Mouse (Mus musculus) left cerebral cortex, postnatal 10 days (tissue): Measurements from ENCODE around the gene Plch2. TPM values are rescaled to one million over a fixed set of nuclear protein-coding genes. Genes with fewer than 3 reads are reported as not detected.
A peak's percentile ranks its signal among the peaks of the same experiment; 100 is the strongest.

ENCODE experiments used
- DNase-seq, 2 experiments: peaks; one replicate each; pipeline ENCODE4 v3.0.0; 2021 to 2022; ENCODE audit warnings: low spot score in 2 of 2, mixed read lengths in 1 of 2; ENCODE audit errors: extremely low spot score in 1 of 2
- intact Hi-C: fragments of 180-260 bp; cut with DNase I; formaldehyde crosslinking; loops from one replicate; pipeline ENCODE4 v1.15.1; 2025
- total RNA-seq, 2 experiments: library from RNA; stranded (reverse); gene quantifications; 2 replicates each; pipeline ENCODE4 v1.2.3; 2021

Plch2 gene
- total RNA-seq, 2 experiments from 2014 or later: 33.3 to 41.2 TPM

DNA sequence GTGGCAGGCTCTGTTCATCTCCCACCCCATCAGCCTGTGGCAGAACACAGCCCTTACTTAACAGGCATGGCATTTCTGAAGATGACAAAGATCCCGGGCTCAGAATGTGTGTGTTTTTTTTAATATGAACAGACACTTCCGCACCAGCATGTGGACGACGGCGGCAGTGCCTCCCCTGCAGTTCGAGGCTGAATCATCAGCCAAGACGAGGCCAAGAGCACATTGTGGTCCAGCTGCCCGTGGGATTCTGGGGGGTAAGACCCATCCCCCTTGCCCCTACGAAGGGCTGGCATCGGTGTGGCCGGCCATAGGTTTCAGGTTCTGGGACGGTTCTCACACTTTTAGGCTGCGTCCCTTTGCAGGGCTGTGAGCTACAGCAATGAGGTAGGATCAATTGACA, 21.8 kb downstream of the Plch2 start:
- intact Hi-C loops: no loop called here
- no peak for DNase-seq

- no peak for DNase-seq
- intact Hi-C loops: no loop called here
These were observed 22.4 kb downstream of the Plch2 start for GRCm38 (mm10) chr4:155034202-155034601.

GRCm38 (mm10) chr4:155033115-155033514, 23.5 kb downstream of the Plch2 start:
- no peak for DNase-seq
- intact Hi-C loops: no loop called here

- intact Hi-C loops: no loop called here
- DNase-seq: no peak
These were observed 32.2 kb downstream of the Plch2 start for GRCm38 (mm10) chr4:155024170-155025010.

- no peak for DNase-seq
- intact Hi-C loops: no loop called here
These were observed 34.2 kb downstream of the Plch2 start for GRCm38 (mm10) chr4:155022228-155022855.

DNA sequence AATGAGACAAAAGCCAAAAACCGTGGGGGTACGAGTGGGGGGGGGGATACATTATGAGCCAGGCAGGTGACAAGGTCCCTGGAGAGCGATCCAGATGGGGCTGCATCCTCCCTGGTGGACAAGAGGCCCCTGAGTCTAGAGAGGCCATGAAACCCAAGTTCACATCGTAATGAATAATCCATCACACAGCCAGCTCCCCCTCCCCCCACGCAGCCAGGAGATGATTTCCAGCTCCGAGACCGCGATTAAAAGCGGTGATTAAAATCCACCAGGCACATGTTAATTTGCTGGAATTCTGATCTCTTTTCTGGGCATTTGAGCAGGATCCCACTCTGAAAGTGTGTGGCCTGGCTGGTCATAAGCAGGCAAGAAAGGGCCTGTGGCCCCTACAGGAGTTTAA, 35.8 kb downstream of the Plch2 start:
- intact Hi-C loops: no loop called here
- no peak for DNase-seq

DNA sequence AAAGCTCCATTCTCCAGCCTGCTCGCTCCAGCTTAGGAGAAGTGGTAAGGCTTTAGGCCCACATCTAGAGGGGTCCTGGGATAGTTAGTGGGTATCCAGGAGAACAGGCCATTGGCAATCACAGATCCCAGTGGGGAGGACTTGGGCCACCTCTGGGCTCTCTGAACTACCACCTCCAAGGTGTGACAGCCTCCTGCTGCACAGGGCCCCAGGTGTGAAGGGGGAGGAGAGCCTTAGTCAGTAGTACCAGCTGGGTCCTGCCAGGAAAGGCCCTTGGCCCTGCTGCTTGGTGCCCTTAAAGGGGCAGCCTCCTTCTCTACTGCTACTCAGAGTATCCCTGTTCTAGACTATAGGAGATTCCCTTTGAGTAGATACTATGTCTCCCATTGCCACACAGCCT, 36.4 kb downstream of the Plch2 start:
- no peak for DNase-seq
- intact Hi-C loops: no loop called here

- DNase-seq: peak in 1 of 2 experiments; percentile 72
- intact Hi-C loops: no loop called here
These were observed 37.2 kb downstream of the Plch2 start for GRCm38 (mm10) chr4:155019336-155019847.

- intact Hi-C loops: no loop called here
- DNase-seq: no peak
These were observed 37.8 kb downstream of the Plch2 start for GRCm38 (mm10) chr4:155018601-155019335.

DNA sequence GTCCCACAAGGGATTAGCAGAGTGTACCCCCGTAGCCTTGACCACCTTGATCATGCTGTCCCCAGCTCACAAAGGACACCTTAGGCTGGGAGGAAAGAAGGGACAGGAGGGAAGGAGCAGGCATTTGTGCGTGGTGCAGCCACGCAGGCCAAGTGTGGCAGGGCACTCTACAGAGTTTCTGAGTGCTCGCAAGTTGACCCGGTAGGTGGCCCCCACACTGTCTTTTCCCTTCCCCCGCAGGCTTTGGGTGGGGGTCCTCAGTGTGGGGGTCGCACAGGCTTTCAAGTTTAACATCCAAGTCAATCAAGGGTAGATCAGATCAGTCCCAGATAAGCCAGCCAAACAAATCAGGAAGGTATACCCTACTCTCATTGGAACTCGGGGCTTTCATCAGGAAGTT, 38.5 kb downstream of the Plch2 start:
- intact Hi-C loops: no loop called here
- no peak for DNase-seq

- intact Hi-C loops: no loop called here
- no peak for DNase-seq
These were observed 39.2 kb downstream of the Plch2 start for GRCm38 (mm10) chr4:155017253-155017878.

DNA sequence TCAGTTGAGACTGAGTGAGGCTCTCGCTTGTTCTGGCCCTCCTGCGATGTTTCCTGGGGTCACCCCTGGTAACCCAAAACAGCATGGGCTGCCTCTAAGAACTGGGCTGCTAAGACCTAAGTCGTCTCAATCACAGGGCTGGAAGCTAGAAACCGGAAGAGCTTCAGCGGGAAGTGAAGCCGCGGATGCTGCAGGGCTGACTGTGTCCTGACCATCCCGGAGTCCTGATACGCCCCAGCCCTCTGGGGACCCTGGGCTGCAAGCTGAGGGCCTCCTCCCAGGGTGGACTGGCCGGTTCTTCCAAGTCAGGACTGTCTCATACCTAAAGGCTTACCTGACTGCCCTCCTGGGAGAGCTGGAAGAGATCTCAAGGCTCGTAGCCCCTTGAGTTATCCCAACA, 39.8 kb downstream of the Plch2 start:
- no peak for DNase-seq
- intact Hi-C loops: no loop called here

GRCm38 (mm10) chr4:155015550-155015949, 41.0 kb downstream of the Plch2 start:
- intact Hi-C loops: no loop called here
- DNase-seq: no peak

- peak in 1 of 2 experiments; percentile 57 for DNase-seq
- intact Hi-C loops: no loop called here
These were observed 41.8 kb downstream of the Plch2 start for GRCm38 (mm10) chr4:155014791-155015190.

DNA sequence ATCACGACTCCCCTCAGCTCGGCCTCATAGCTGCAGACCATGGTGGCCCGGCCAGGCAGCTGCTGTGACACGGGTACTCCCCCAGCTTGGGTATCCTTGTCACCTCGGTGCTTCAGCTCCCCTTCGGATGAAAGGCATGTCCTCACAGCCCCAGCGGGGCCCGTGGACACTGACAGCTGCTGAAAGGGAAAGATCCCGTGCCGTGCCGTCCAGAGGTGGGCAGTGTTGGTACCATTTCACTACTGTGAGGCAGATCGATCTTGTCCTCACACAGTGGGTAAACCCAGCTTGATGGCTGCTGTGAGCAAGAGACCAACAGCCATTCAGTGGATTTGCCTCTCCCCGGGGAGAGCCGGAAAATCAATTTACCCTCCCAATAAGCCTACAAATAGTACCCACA, 42.3 kb downstream of the Plch2 start:
- DNase-seq: no peak
- intact Hi-C loops: no loop called here

GRCm38 (mm10) chr4:155012788-155013187, 43.8 kb downstream of the Plch2 start:
- intact Hi-C loops: no loop called here
- DNase-seq: peak in 1 of 2 experiments; percentile 74

- intact Hi-C loops: no loop called here
- DNase-seq: no peak
These were observed 44.5 kb downstream of the Plch2 start for GRCm38 (mm10) chr4:155012115-155012514.

- peak in 1 of 2 experiments; percentile 54 for DNase-seq
These were observed 45.1 kb downstream of the Plch2 start for GRCm38 (mm10) chr4:155011312-155012025.

More at GRCm38 (mm10) chr4:155011312-155012025, 45.1 kb downstream of the Plch2 start:
- intact Hi-C loops: no loop called here
